Mouse (Mus musculus) liver, embryonic 14.5 days (tissue): ENCODE results near the gene Klrb1b. TPM values are rescaled to one million over a fixed set of nuclear protein-coding genes. Genes with fewer than 3 reads are reported as not detected.
"Not testable (repeated sequence)": the region's sequence is repeated elsewhere in the genome, so short reads cannot be mapped to it uniquely, and the experiment has no call there.

Experiments
- ATAC-seq: fragments of 200-750 bp; cut with Nextera tagmentation; 2 replicates; pipeline ENCODE4 v1.8.0; 2017; ENCODE audit warnings: moderate number of reproducible peaks, mild to moderate bottlenecking, moderate library complexity; ENCODE audit not compliant: insufficient read depth
- DNase-seq, 3 experiments: peaks; one replicate each; pipeline ENCODE4 v3.0.0-alpha.2; 2012 to 2013; ENCODE audit warnings: low read depth in 3 of 3, low spot score in 3 of 3
- H3K27ac ChIP-seq: fragments of 300-500 bp; sonication (generic); 2 replicates; pipeline ENCODE4 v1.5.1; 2014; ENCODE audit warnings: moderate library complexity, mild to moderate bottlenecking, control low read depth, inconsistent platforms
- H3K27me3 ChIP-seq: fragments of 300-500 bp; sonication (generic); 2 replicates; pipeline ENCODE4 v1.6.1; 2014; ENCODE audit warnings: mild to moderate bottlenecking, low read length, moderate library complexity; ENCODE audit not compliant: control insufficient read depth, insufficient read depth
- H3K36me3 ChIP-seq: fragments of 300-500 bp; sonication (generic); replicated peaks from 2 replicates; pipeline ENCODE4 v1.6.1; 2014; ENCODE audit warnings: low read depth; ENCODE audit not compliant: control insufficient read depth, insufficient read depth
- H3K4me1 ChIP-seq, 2 experiments: fragments of 200-500 bp in 1 of 2; fragments of 300-500 bp in 1 of 2; sonication (generic) in 1 of 2; replicated peaks; 2 replicates each; pipeline ENCODE4 v1.6.1; 2012 to 2014; ENCODE audit warnings: antibody characterized with exemption in 1 of 2, inconsistent platforms in 1 of 2, low read length in 1 of 2; ENCODE audit not compliant: control insufficient read depth in 2 of 2, insufficient read depth in 2 of 2
- H3K4me2 ChIP-seq: fragments of 300-500 bp; sonication (generic); 2 replicates; pipeline ENCODE4 v1.6.1; 2014; ENCODE audit warnings: low read depth, mild to moderate bottlenecking, control low read depth, moderate library complexity
- H3K4me3 ChIP-seq, 2 experiments: fragments of 200-500 bp in 1 of 2; fragments of 300-500 bp in 1 of 2; sonication (generic) in 1 of 2; 2 replicates each; pipeline ENCODE4 v1.5.1; 2012 to 2014; ENCODE audit warnings: low read depth in 2 of 2, low read length in 2 of 2, mild to moderate bottlenecking in 2 of 2, control low read depth in 1 of 2, inconsistent platforms in 1 of 2, moderate library complexity in 1 of 2; ENCODE audit not compliant: insufficient read depth in 1 of 2
- H3K9ac ChIP-seq: fragments of 300-500 bp; sonication (generic); replicated peaks from 2 replicates; pipeline ENCODE4 v1.6.1; 2014; ENCODE audit warnings: mild to moderate bottlenecking, control low read depth, moderate library complexity
- H3K9me3 ChIP-seq: fragments of 300-500 bp; sonication (generic); 2 replicates; pipeline ENCODE4 v1.6.1; 2016; ENCODE audit warnings: low read length, mixed read lengths; ENCODE audit not compliant: control insufficient read depth
- CTCF ChIP-seq: IDR thresholded peaks from 2 replicates; pipeline ENCODE4 v1.5.1; 2016; ENCODE audit warnings: antibody characterized with exemption, low read depth, control low read depth
- EP300 ChIP-seq: IDR thresholded peaks from 2 replicates; pipeline ENCODE4 v1.6.1; 2016; ENCODE audit warnings: antibody characterized with exemption, low read depth
- WGBS: fragments of 180-500 bp; shearing (Covaris S2); extraction: QIAGEN DNeasy Blood & Tissue Kit; methylation state at CpG from one replicate; pipeline ENCODE4 v1.1.7; 2014; ENCODE audit not compliant: insufficient replicate concordance; 5-methylcytosine and 5-hydroxymethylcytosine counted together
- polyA plus RNA-seq, 2 experiments: library from polyadenylated mRNA; depleted of rRNA in 1 of 2; stranded (reverse) in 1 of 2; unstranded in 1 of 2; fragments of >200 nt; fragmentation: Nextera tagmentation in 1 of 2; extraction: Ambion mirVana in 1 of 2; gene quantifications; 2 replicates each; pipeline versions ENCODE4 v1.2.1 to v1.2.3; 2012 to 2014

The Klrb1b gene
- polyA plus RNA-seq, 2 experiments = 0.13 to 0.18 TPM

DNA sequence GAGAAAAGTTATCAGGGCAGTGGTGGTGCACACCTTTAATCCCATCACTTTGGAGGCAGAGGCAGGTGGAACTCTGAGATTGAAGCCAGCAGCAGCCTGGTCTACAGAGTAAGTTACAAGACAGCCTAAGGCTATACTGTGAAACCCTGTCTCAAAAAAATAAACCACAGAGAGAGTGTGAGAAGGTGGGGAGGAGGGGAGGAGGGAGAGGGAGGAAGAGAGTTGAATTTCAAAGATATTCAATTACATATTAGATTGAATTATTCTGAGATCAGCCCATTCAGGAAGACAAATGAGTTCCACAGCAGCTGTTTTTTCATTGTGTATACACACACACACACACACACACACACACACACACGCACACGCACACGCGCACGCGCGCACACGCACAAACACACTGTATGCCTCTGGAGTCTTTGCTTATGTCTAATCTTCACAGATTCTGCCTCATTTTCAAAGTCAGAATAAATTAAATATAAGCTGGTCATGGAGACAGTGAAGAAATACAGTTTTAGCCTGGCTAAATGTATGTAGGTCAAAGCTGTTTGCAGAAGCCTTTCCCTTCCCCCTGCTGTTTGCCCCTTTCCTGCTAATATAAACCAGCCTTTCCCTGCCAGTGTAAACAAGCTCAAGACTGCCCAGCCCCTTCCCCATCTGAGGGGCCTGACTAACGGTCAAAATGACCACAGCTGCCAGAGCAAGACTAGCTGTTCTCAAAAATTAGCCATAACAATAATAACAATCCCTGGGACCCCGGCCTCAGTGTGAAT is 56.5 kb downstream of the Klrb1b start:
- ATAC-seq = no peak
- Histone ChIP-seq H3K9me3 (no peaks in the 10 kb centered on the region), H3K36me3 (no peaks in the 10 kb centered on the region), H3K4me2 (no peak overlapping the region), H3K27ac (no peak overlapping the region), H3K27me3 (no peaks in the 10 kb centered on the region), H3K9ac (no peak overlapping the region), H3K4me1 (peaks cover 0 to 3% of the 10 kb centered on the region in 2 experiments; a peak in 2 of 4 replicates), H3K4me3 (no peak overlapping the region)
- WGBS = 68% methylated on average over 10 of the region's 10 CpGs
- DNase-seq = no peak
- TF ChIP-seq EP300 = no peak
- TF ChIP-seq CTCF = no peak

GRCm38 (mm10) chr6:128768047-128768446 is 58.1 kb downstream of the Klrb1b start:
- Histone ChIP-seq H3K4me2 (no peak overlapping the region), H3K4me3 (no peak overlapping the region), H3K27me3 (no peaks in the 10 kb centered on the region), H3K36me3 (no peaks in the 10 kb centered on the region), H3K9me3 (no peaks in the 10 kb centered on the region), H3K4me1 (peaks cover 0 to 7% of the 10 kb centered on the region in 2 experiments; a peak in 2 of 4 replicates), H3K9ac (no peak overlapping the region), H3K27ac (no peak overlapping the region)
- DNase-seq (no peak), ATAC-seq (no peak)
- TF ChIP-seq CTCF = no peak
- no peak for TF ChIP-seq EP300
- 56% methylated on average over 4 of the region's 4 CpGs for WGBS

DNA sequence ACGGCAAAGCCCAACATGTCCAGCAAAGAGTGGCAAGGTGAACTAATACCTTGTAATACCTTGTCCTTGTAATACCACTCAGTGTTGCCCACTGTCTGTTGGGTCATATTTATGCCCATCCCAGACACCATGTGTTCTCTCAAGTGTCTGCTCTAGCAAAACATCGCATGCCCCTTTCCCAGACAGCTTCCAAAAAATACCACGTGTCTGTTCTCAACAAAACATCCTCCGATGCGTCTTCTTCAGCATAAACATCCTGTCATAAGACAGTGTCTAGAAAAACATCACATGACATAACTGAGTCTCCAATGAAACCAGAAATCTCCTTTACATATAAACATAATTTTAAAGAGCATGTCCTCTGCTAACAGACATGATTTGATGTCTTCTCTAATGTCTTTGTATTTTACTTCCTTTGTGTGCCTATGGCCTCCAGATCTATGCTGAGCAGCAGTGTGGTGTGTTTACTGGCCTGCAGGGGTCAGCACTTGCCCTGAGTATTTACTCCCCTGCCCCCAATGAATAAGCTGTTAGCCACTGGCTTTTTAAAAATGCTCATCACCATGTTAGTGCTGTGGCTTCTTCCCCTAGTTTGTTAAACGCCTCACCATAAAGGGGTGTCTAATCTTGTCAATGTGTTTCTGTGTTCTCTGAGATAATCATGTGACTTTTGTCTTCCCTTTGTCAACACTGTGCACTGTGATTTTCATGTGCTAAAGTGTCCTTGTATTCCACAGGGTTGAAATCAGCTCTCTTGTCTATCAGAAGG is 59.5 kb downstream of the Klrb1b start:
- not testable (repeated sequence) for H3K4me1 ChIP-seq, H3K9me3 ChIP-seq, H3K4me3 ChIP-seq, H3K27me3 ChIP-seq, DNase-seq, H3K4me2 ChIP-seq, H3K27ac ChIP-seq, H3K9ac ChIP-seq, ATAC-seq, H3K36me3 ChIP-seq
- TF ChIP-seq CTCF = peak; percentile 62
- WGBS = 53% methylated on average over 6 of the region's 6 CpGs

DNA sequence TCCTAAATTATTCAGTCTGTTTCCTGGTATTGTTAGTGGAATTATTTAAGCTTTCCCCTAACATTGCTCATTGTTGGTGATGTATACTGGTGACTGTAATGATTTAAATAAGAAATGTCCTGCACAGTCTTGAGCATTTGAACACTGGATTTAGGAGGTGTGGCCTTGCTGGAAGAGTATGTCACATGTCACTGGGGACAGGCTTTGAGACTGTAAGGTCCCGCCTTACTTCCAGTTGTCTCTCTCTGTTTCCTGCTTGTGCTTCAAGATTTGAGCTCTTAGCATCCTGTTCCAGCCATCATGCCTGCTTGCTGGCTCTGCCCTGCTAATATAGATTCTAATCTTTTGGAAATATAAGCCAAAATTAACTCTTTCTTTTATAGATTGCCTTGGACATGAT is 60.9 kb downstream of the Klrb1b start:
- Histone ChIP-seq H3K36me3 (no peaks in the 10 kb centered on the region), H3K9ac (no peak overlapping the region), H3K9me3 (no peaks in the 10 kb centered on the region), H3K4me2 (no peak overlapping the region; the same call in 1 of the 2 replicates), H3K4me1 (peaks cover 0 to 7% of the 10 kb centered on the region in 2 experiments; a peak in 2 of 4 replicates), H3K27ac (no peak overlapping the region), H3K27me3 (no peaks in the 10 kb centered on the region), H3K4me3 (no peak overlapping the region)
- 63% methylated on average over 1 of the region's 1 CpGs for WGBS
- TF ChIP-seq EP300 (no peak), CTCF (no peak)
- DNase-seq = no peak
- ATAC-seq = no peak

DNA sequence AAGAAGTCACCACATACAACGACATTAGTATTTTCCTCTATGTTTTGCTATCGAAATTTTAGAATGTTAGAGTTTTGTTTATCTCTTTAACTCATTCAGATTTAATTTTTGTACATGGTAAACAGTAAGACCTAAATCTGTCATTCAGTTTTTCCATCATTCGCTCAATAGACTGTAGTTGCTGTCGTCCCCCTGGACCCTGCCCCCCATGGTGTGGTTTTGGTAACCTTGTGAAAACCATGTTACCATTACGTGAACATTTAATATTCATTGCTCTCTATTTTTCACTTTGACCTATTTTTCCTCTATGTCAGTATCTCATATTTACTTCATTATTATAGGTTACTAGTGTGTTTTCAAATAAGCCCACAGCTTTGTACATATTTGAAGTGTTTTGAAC is 61.5 kb downstream of the Klrb1b start:
- H3K4me3 ChIP-seq = peak overlapping the region; percentile 59 to 93
- H3K27me3 ChIP-seq = no peaks in the 10 kb centered on the region
- H3K36me3 ChIP-seq = no peaks in the 10 kb centered on the region
- no peak overlapping the region for H3K9ac ChIP-seq
- H3K9me3 ChIP-seq = no peaks in the 10 kb centered on the region
- H3K27ac ChIP-seq = no peak overlapping the region
- H3K4me1 ChIP-seq = peaks cover 0 to 5% of the 10 kb centered on the region in 2 experiments; a peak in 2 of 4 replicates
- ATAC-seq = no peak
- DNase-seq = no peak
- H3K4me2 ChIP-seq = peak overlapping the region; percentile 75
- no peak for TF ChIP-seq EP300
- TF ChIP-seq CTCF = no peak
- WGBS = 14% methylated on average over 5 of the region's 5 CpGs
